Mouse (Mus musculus) lung, postnatal 0 days (tissue): ENCODE results near the gene Atxn1l.

Experiments used
- CTCF ChIP-seq: IDR thresholded peaks from 2 replicates; pipeline ENCODE4 v1.5.1; 2016; ENCODE audit warnings: antibody characterized with exemption, mild to moderate bottlenecking
- EP300 ChIP-seq: IDR thresholded peaks from 2 replicates; pipeline ENCODE4 v1.6.1; 2016; ENCODE audit warnings: antibody characterized with exemption, mild to moderate bottlenecking, control low read depth

DNA sequence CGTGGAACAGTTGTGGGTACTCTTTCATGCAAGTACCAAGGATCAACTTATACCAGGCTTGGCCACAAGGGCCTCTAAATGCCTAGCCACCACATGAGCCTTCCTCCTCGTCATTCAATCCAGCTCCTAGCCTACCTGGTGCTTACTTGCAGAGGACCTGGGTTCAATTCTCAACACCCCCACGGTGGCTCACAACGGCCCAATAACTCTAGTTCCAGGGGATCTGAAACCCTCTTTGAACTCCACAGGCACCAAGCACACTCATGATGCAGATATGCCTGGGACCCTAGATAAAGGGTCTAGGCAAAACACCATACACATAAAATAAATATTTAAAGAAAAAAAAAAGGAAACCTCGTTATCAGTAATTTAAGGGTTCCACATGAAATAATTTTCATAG is 45.8 kb downstream of the Atxn1l start:
- TF ChIP-seq CTCF (peak; percentile 38), EP300 (no peak)
